In the genomic region with DNA sequence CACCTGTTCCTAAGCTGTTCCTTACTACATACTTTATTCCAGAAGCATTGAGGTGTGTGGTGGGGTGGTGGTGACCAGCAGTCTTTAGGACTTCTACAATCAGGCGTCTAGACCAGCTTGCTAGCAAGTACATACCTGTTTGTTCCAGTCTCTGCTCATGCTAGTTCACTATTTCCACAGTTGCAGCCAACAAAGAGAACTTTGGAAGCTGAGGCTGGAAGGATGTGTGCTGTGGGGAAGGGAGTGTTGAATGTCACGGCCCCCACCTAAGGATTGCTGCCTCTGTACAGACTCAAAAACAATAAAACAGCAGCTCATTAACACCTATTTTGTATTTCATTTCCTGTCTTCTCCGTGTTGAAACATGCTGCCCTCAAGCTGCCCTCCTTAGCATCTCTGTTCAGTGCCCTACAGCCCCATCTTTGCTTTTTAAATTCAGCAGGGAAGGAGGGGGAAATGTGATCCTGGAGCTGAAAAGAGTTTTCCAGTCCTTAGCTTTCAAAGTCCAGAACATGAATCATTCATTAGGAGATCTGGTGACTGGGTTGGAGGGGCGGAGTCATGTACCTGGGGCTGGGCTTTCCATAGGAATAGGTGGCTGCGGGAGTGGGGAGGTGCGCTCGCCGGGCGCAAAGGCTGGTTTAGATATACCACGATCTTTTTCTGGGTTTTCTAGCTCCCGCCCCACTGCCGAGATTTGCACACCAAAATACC, we compare ENCODE assay signal across 9 mouse cellular contexts. TPM values are rescaled to one million over a fixed set of nuclear protein-coding genes. Genes with fewer than 3 reads are reported as not detected.
DNase-seq lines count a peak whose midpoint lies in the region; ATAC-seq and TF ChIP-seq lines count a peak whose summit lies in the region.
"Had no signal": no experiment of that assay in that cellular context is flagged by ENCODE, and none has a peak within 500 bp of the region (broad histone marks: within the 10 kb centered on the region; RNA-seq: fewer than 3 reads in every experiment).

No protein-coding gene starts in this region.

- peak; percentile 60 to 65 for DNase-seq in urinary bladder, adult 18-20 months (ENCODE audit: low spot score in 2 of 2)
- no peak for DNase-seq in urinary bladder, postnatal 10 days (ENCODE audit: low spot score)
- DNase-seq in cerebellum, postnatal 10 days: peak; percentile 58 to 64
- DNase-seq in heart, adult 9 months (ENCODE audit: low spot score in 2 of 2): peak; percentile 51 to 56
- peak; percentile 91 to 92 for DNase-seq in kidney, adult 8-10 months
- peak; percentile 57 for DNase-seq in liver, postnatal 0 days
- DNase-seq in right cerebral cortex, postnatal 14 days: peak; percentile 47

- ATAC-seq in liver, postnatal 0 days: peak; percentile 61
- ATAC-seq in granulocyte monocyte progenitor cell, adult 5-6 weeks (replicated peaks; ENCODE audit: poor library complexity, severe bottlenecking): no peak

- peaks cover 21% of the 10 kb centered on the region; the same call in 1 of the 2 replicates for H3K27me3 ChIP-seq in liver, postnatal 0 days (ENCODE audit: insufficient read depth, low read length)

- H3K27ac ChIP-seq in liver, postnatal 0 days (ENCODE audit: low read depth): peak overlapping the region; percentile 77

- H3K9ac ChIP-seq in liver, postnatal 0 days (replicated peaks): peak overlapping the region; percentile 38

- peaks cover 19% of the 10 kb centered on the region for H3K4me1 ChIP-seq in liver, postnatal 0 days (ENCODE audit: insufficient read depth)

- TF ChIP-seq EP300 in liver, postnatal 0 days (IDR thresholded peaks at IDR 0.05; ENCODE audit: low read depth): no peak

- H3K9me3 ChIP-seq in liver, postnatal 0 days (ENCODE audit: low read length): no peaks in the 10 kb centered on the region

- H3K4me3 ChIP-seq in liver, postnatal 0 days (ENCODE audit: low read depth, low read length): peak overlapping the region; percentile 48

- TF ChIP-seq CTCF in liver, postnatal 0 days (IDR thresholded peaks at IDR 0.05; ENCODE audit: low read depth): no peak

- H3K4me2 ChIP-seq in liver, postnatal 0 days (ENCODE audit: low read depth, low read length): peak overlapping the region; percentile 82

- 3% methylated on average over 12 of the region's 12 CpGs for WGBS in liver, postnatal 0 days (ENCODE audit: insufficient replicate concordance)

- H3K36me3 ChIP-seq in liver, postnatal 0 days (replicated peaks; ENCODE audit: insufficient read depth, low read length): no peaks in the 10 kb centered on the region

RNA-seq across cellular contexts. Expression of gene Mtmr11, which starts 0.8 kb away (rescaled TPM):
- 2.7 and 3.0 TPM in 2 replicates for polyA plus RNA-seq in liver, postnatal 0 days (2015; fragmentation: Nextera tagmentation; extraction: Ambion mirVana)
- not detected in 2 replicates for total RNA-seq in granulocyte monocyte progenitor cell, adult 5-6 weeks (2014; fragmentation: Nextera tagmentation)
- total RNA-seq in granulocyte monocyte progenitor cell, adult 5-6 weeks (2017): 2.6 TPM in 1 of 2 replicates, not detected in the other
- total RNA-seq: hematopoietic stem cell, adult 5-6 weeks had no signal

RNA-seq across cellular contexts. Expression of gene Sf3b4, which starts 11.2 kb away (rescaled TPM):
- 38.6 and 41.1 TPM in 2 replicates for polyA plus RNA-seq in liver, postnatal 0 days (2015; fragmentation: Nextera tagmentation; extraction: Ambion mirVana)
- total RNA-seq in granulocyte monocyte progenitor cell, adult 5-6 weeks (2014; fragmentation: Nextera tagmentation): 94.6 and 123 TPM in 2 replicates
- total RNA-seq in granulocyte monocyte progenitor cell, adult 5-6 weeks (2017): 18.4 and 22.7 TPM in 2 replicates

RNA-seq across cellular contexts. Expression of gene Sv2a, which starts 20.0 kb away (rescaled TPM):
- 0.08 and 0.09 TPM in 2 replicates for polyA plus RNA-seq in liver, postnatal 0 days (2015; fragmentation: Nextera tagmentation; extraction: Ambion mirVana)
- total RNA-seq in granulocyte monocyte progenitor cell, adult 5-6 weeks (2014; fragmentation: Nextera tagmentation): 0.39 and 1.7 TPM in 2 replicates
- 0.21 and 1.7 TPM in 2 replicates for total RNA-seq in granulocyte monocyte progenitor cell, adult 5-6 weeks (2017)

RNA-seq across cellular contexts. Expression of gene Otud7b, which starts 56.6 kb away (rescaled TPM):
- polyA plus RNA-seq in liver, postnatal 0 days (2015; fragmentation: Nextera tagmentation; extraction: Ambion mirVana): 7.4 and 7.9 TPM in 2 replicates
- total RNA-seq in granulocyte monocyte progenitor cell, adult 5-6 weeks (2014; fragmentation: Nextera tagmentation): 3.4 and 6.1 TPM in 2 replicates
- total RNA-seq in granulocyte monocyte progenitor cell, adult 5-6 weeks (2017): 8.8 and 12.5 TPM in 2 replicates

RNA-seq across cellular contexts. Expression of gene Bola1, which starts 58.5 kb away (rescaled TPM):
- polyA plus RNA-seq in liver, postnatal 0 days (2015; fragmentation: Nextera tagmentation; extraction: Ambion mirVana): 49.2 and 49.3 TPM in 2 replicates
- total RNA-seq in granulocyte monocyte progenitor cell, adult 5-6 weeks (2014; fragmentation: Nextera tagmentation): 9.4 and 44.0 TPM in 2 replicates
- 45.3 and 56.0 TPM in 2 replicates for total RNA-seq in granulocyte monocyte progenitor cell, adult 5-6 weeks (2017)
